Mouse (Mus musculus) heart, adult 2 months (tissue): ENCODE results near the gene Ntrk3. TPM values are rescaled to one million over a fixed set of nuclear protein-coding genes. Genes with fewer than 3 reads are reported as not detected.
A peak's percentile ranks its signal among the peaks of the same experiment; 100 is the strongest.

Experiments
- DNase-seq, 2 experiments: peaks; one replicate each; pipeline ENCODE4 v3.0.0; 2021
- H3K27ac ChIP-seq: fragments of 200-600 bp; 2 replicates; pipeline ENCODE4 v1.8.1; 2022
- H3K27me3 ChIP-seq: fragments of 200-500 bp; 2 replicates; pipeline ENCODE4 v1.6.1; 2012; ENCODE audit warnings: mild to moderate bottlenecking, low read length, inconsistent platforms, mixed read lengths; ENCODE audit not compliant: control insufficient read depth, insufficient read depth
- H3K36me3 ChIP-seq: fragments of 200-500 bp; 2 replicates; pipeline ENCODE4 v1.6.1; 2012; ENCODE audit warnings: low read length, inconsistent platforms; ENCODE audit not compliant: control insufficient read depth, insufficient read depth
- H3K4me1 ChIP-seq: fragments of 200-500 bp; 2 replicates; pipeline ENCODE4 v1.6.1; 2011; ENCODE audit warnings: low read length; ENCODE audit not compliant: control insufficient read depth, insufficient read depth
- H3K4me3 ChIP-seq: fragments of 200-600 bp; 2 replicates; pipeline ENCODE4 v1.8.1; 2022
- H3K79me2 ChIP-seq: fragments of 200-500 bp; replicated peaks from 2 replicates; pipeline ENCODE4 v1.6.1; 2012; ENCODE audit warnings: mild to moderate bottlenecking, inconsistent platforms, low read length, moderate library complexity, mixed read lengths; ENCODE audit not compliant: control insufficient read depth, insufficient read depth
- H3K9ac ChIP-seq: fragments of 200-500 bp; 2 replicates; pipeline ENCODE4 v1.6.1; 2012; ENCODE audit warnings: low read depth, mild to moderate bottlenecking, control low read depth, inconsistent platforms, low read length, mixed read lengths
- CTCF ChIP-seq: fragments of 200-600 bp; IDR thresholded peaks from 2 replicates; pipeline ENCODE4 v1.8.1; 2022; ENCODE audit warnings: antibody characterized with exemption, mild to moderate bottlenecking, moderate library complexity
- EP300 ChIP-seq: fragments of 200-500 bp; IDR thresholded peaks from 2 replicates; pipeline ENCODE4 v1.6.1; 2011; ENCODE audit warnings: low read depth, low read length, control low read depth; ENCODE audit not compliant: insufficient read depth
- POLR2A ChIP-seq: fragments of 200-500 bp; IDR thresholded peaks from 2 replicates; pipeline ENCODE4 v1.6.1; 2011; ENCODE audit warnings: mild to moderate bottlenecking, low read depth, low read length, control low read depth; ENCODE audit not compliant: insufficient read depth
- WGBS: fragments of 180-500 bp; shearing (Covaris S2); methylation state at CpG from one replicate; pipeline ENCODE4 v1.1.7; 2018; 5-methylcytosine and 5-hydroxymethylcytosine counted together
- intact Hi-C: fragments of 180-260 bp; cut with DNase I; formaldehyde crosslinking; loops from one replicate; pipeline ENCODE4 v1.15.1; 2025
- polyA plus RNA-seq: library from polyadenylated mRNA; depleted of rRNA; stranded (reverse); fragments of >200 nt; gene quantifications from 2 replicates; pipeline ENCODE4 v1.2.3, GENCODE M21; 2012
- total RNA-seq, 2 experiments: library from RNA; stranded (reverse); gene quantifications; 2 replicates each; pipeline ENCODE4 v1.2.3; 2021

Ntrk3 gene
- total and polyA plus RNA-seq, 3 experiments = 1.4 to 9.1 (median 1.8) TPM

- Histone ChIP-seq H3K79me2 (no peaks in the 10 kb centered on the region), H3K9ac (no peak overlapping the region), H3K4me3 (no peak overlapping the region), H3K27ac (no peak overlapping the region), H3K4me1 (no peaks in the 10 kb centered on the region), H3K27me3 (no peaks in the 10 kb centered on the region), H3K36me3 (no peaks in the 10 kb centered on the region)
- 47% methylated on average over 7 of the region's 7 CpGs for WGBS
- intact Hi-C loops = no loop called here
- TF ChIP-seq EP300 (no peak), CTCF (no peak), POLR2A (no peak)
- DNase-seq = no peak
These were observed 31.4 kb upstream of the Ntrk3 start for GRCm38 (mm10) chr7:78769075-78769652.

GRCm38 (mm10) chr7:78767929-78768531 is 30.2 kb upstream of the Ntrk3 start:
- TF ChIP-seq EP300 = no peak
- TF ChIP-seq CTCF = no peak
- no peak for TF ChIP-seq POLR2A
- Histone ChIP-seq H3K4me1 (no peaks in the 10 kb centered on the region), H3K4me3 (no peak overlapping the region), H3K9ac (no peak overlapping the region), H3K79me2 (no peaks in the 10 kb centered on the region), H3K27me3 (no peaks in the 10 kb centered on the region), H3K27ac (no peak overlapping the region), H3K36me3 (no peaks in the 10 kb centered on the region)
- no peak for DNase-seq
- WGBS = 83% methylated on average over 12 of the region's 12 CpGs
- intact Hi-C loops = loop anchor here (2.0 kb wide), 1 partner anchor 55 kb away; no protein-coding TSS in a partner anchor

GRCm38 (mm10) chr7:78766019-78766683 is 28.3 kb upstream of the Ntrk3 start:
- peak; percentile 31 to 52 for DNase-seq
- Histone ChIP-seq H3K4me1 (no peaks in the 10 kb centered on the region), H3K27ac (no peak overlapping the region), H3K36me3 (no peaks in the 10 kb centered on the region), H3K27me3 (no peaks in the 10 kb centered on the region), H3K4me3 (no peak overlapping the region), H3K79me2 (no peaks in the 10 kb centered on the region), H3K9ac (no peak overlapping the region)
- TF ChIP-seq POLR2A = no peak
- TF ChIP-seq CTCF = peak; percentile 67
- no peak for TF ChIP-seq EP300
- intact Hi-C loops = loop anchor here (2.0 kb wide), 1 partner anchor 53 kb away; no protein-coding TSS in a partner anchor
- 23% methylated on average over 18 of the region's 18 CpGs for WGBS

- no peak for DNase-seq
- no peaks in the 10 kb centered on the region for H3K27me3 ChIP-seq
- WGBS = 64% methylated on average over 5 of the region's 5 CpGs
- intact Hi-C loops = no loop called here
- no peaks in the 10 kb centered on the region for H3K79me2 ChIP-seq
- no peak overlapping the region for H3K27ac ChIP-seq
- no peaks in the 10 kb centered on the region for H3K4me1 ChIP-seq
- H3K4me3 ChIP-seq = no peak overlapping the region
- H3K9ac ChIP-seq = no peak overlapping the region
- H3K36me3 ChIP-seq = no peaks in the 10 kb centered on the region
- TF ChIP-seq CTCF (no peak), POLR2A (no peak), EP300 (no peak)
These were observed 27.4 kb upstream of the Ntrk3 start for GRCm38 (mm10) chr7:78765215-78765631.

GRCm38 (mm10) chr7:78763801-78764200 is 26.0 kb upstream of the Ntrk3 start:
- Histone ChIP-seq H3K27me3 (no peaks in the 10 kb centered on the region), H3K36me3 (no peaks in the 10 kb centered on the region), H3K79me2 (no peaks in the 10 kb centered on the region), H3K4me3 (no peak overlapping the region), H3K27ac (no peak overlapping the region), H3K9ac (no peak overlapping the region), H3K4me1 (no peaks in the 10 kb centered on the region)
- 87% methylated on average over 3 of the region's 3 CpGs for WGBS
- intact Hi-C loops = no loop called here
- no peak for DNase-seq
- no peak for TF ChIP-seq POLR2A
- no peak for TF ChIP-seq EP300
- TF ChIP-seq CTCF = no peak

- no peak overlapping the region for H3K4me3 ChIP-seq
- intact Hi-C loops = no loop called here
- H3K4me1 ChIP-seq = no peaks in the 10 kb centered on the region
- 61% methylated on average over 8 of the region's 8 CpGs for WGBS
- DNase-seq = no peak
- H3K79me2 ChIP-seq = no peaks in the 10 kb centered on the region
- TF ChIP-seq EP300 (no peak), POLR2A (no peak), CTCF (no peak)
- no peak overlapping the region for H3K9ac ChIP-seq
- no peaks in the 10 kb centered on the region for H3K36me3 ChIP-seq
- H3K27ac ChIP-seq = no peak overlapping the region
- no peaks in the 10 kb centered on the region for H3K27me3 ChIP-seq
These were observed 16.7 kb upstream of the Ntrk3 start for GRCm38 (mm10) chr7:78754458-78755000.
